Mouse (Mus musculus): ENCODE measurements at regions not wholly inside any gene's neighbourhood (a gene's known extent, or its start where the extent isn't known, plus 50 kb on each side); places are given as distances from the start of the nearest gene placed in this dataset.
"Not testable (repeated sequence)": the region's sequence is repeated elsewhere in the genome, so short reads cannot be mapped to it uniquely, and the experiment has no call there.

GRCm38 (mm10) chr16:93328680-93329395 lies 275.0 kb downstream of the Setd4 start:
- no peaks in the 10 kb centered on the region for H3K9me3 ChIP-seq (ENCODE audit: control insufficient read depth, low read length)
- peaks cover 12% of the 10 kb centered on the region; the same call in 1 of the 2 replicates for H3K4me1 ChIP-seq (ENCODE audit: control insufficient read depth, insufficient read depth, low read length)
- H3K4me2 ChIP-seq (ENCODE audit: low read depth, severe bottlenecking) = no peak overlapping the region; the same call in 1 of the 2 replicates
- DNase-seq (ENCODE audit: low spot score) = peak; percentile 49
- H3K27me3 ChIP-seq (ENCODE audit: control insufficient read depth, insufficient read depth, low read length) = no peaks in the 10 kb centered on the region
- H3K9ac ChIP-seq (ENCODE audit: low read length) = no peak overlapping the region
- H3K36me3 ChIP-seq (ENCODE audit: control insufficient read depth, insufficient read depth, low read length) = no peaks in the 10 kb centered on the region
- ATAC-seq (ENCODE audit: insufficient number of reproducible peaks, low FRiP score, low TSS enrichment, low read depth) = no peak
- 27% methylated on average over 13 of the region's 13 CpGs for WGBS
- no peak overlapping the region for H3K4me3 ChIP-seq (ENCODE audit: low read depth, low read length)
- H3K27ac ChIP-seq (replicated peaks; ENCODE audit: low read depth, low read length) = no peak overlapping the region

- Histone ChIP-seq H3K27me3 (ENCODE audit: control insufficient read depth, insufficient read depth, low read length) (no peaks in the 10 kb centered on the region), H3K4me2 (ENCODE audit: low read depth, severe bottlenecking) (no peak overlapping the region), H3K4me1 (ENCODE audit: control insufficient read depth, insufficient read depth, low read length) (peaks cover 8% of the 10 kb centered on the region; the same call in 1 of the 2 replicates), H3K27ac (replicated peaks; ENCODE audit: low read depth, low read length) (no peak overlapping the region), H3K9ac (ENCODE audit: low read length) (no peak overlapping the region), H3K4me3 (ENCODE audit: low read depth, low read length) (no peak overlapping the region), H3K36me3 (ENCODE audit: control insufficient read depth, insufficient read depth, low read length) (no peaks in the 10 kb centered on the region), H3K9me3 (ENCODE audit: control insufficient read depth, low read length) (no peaks in the 10 kb centered on the region)
- DNase-seq (ENCODE audit: low spot score) (no peak), ATAC-seq (ENCODE audit: insufficient number of reproducible peaks, low FRiP score, low TSS enrichment, low read depth) (no peak)
- WGBS = 84% methylated on average over 5 of the region's 5 CpGs
Observed at GRCm38 (mm10) chr16:93324911-93325310, 279.0 kb downstream of the Setd4 start.

GRCm38 (mm10) chr16:93323172-93323571 lies 280.7 kb downstream of the Setd4 start:
- no peaks in the 10 kb centered on the region for H3K4me1 ChIP-seq (ENCODE audit: control insufficient read depth, insufficient read depth, low read length)
- H3K27me3 ChIP-seq (ENCODE audit: control insufficient read depth, insufficient read depth, low read length) = no peaks in the 10 kb centered on the region
- no peaks in the 10 kb centered on the region for H3K36me3 ChIP-seq (ENCODE audit: control insufficient read depth, insufficient read depth, low read length)
- no peak for DNase-seq (ENCODE audit: low spot score)
- no peak overlapping the region for H3K4me3 ChIP-seq (ENCODE audit: low read depth, low read length)
- H3K9me3 ChIP-seq (ENCODE audit: control insufficient read depth, low read length) = no peaks in the 10 kb centered on the region
- H3K27ac ChIP-seq (replicated peaks; ENCODE audit: low read depth, low read length) = no peak overlapping the region
- no peak for ATAC-seq (ENCODE audit: insufficient number of reproducible peaks, low FRiP score, low TSS enrichment, low read depth)
- H3K4me2 ChIP-seq (ENCODE audit: low read depth, severe bottlenecking) = no peak overlapping the region
- WGBS = 64% methylated on average over 5 of the region's 5 CpGs
- H3K9ac ChIP-seq (ENCODE audit: low read length) = no peak overlapping the region

- H3K27ac ChIP-seq (replicated peaks; ENCODE audit: low read depth, low read length) = no peak overlapping the region
- H3K27me3 ChIP-seq (ENCODE audit: control insufficient read depth, insufficient read depth, low read length) = no peaks in the 10 kb centered on the region
- no peak overlapping the region for H3K4me3 ChIP-seq (ENCODE audit: low read depth, low read length)
- 81% methylated on average over 5 of the region's 5 CpGs for WGBS
- DNase-seq (ENCODE audit: low spot score) = no peak
- H3K4me2 ChIP-seq (ENCODE audit: low read depth, severe bottlenecking) = no peak overlapping the region
- ATAC-seq (ENCODE audit: insufficient number of reproducible peaks, low FRiP score, low TSS enrichment, low read depth) = no peak
- no peaks in the 10 kb centered on the region for H3K4me1 ChIP-seq (ENCODE audit: control insufficient read depth, insufficient read depth, low read length)
- H3K9me3 ChIP-seq (ENCODE audit: control insufficient read depth, low read length) = no peaks in the 10 kb centered on the region
- H3K36me3 ChIP-seq (ENCODE audit: control insufficient read depth, insufficient read depth, low read length) = no peaks in the 10 kb centered on the region
- H3K9ac ChIP-seq (ENCODE audit: low read length) = no peak overlapping the region
Observed at GRCm38 (mm10) chr16:93319581-93319980, 284.3 kb downstream of the Setd4 start.

GRCm38 (mm10) chr16:93311644-93312043 lies 292.2 kb downstream of the Setd4 start:
- H3K36me3 ChIP-seq (ENCODE audit: control insufficient read depth, insufficient read depth, low read length) = no peaks in the 10 kb centered on the region
- no peak overlapping the region for H3K4me3 ChIP-seq (ENCODE audit: low read depth, low read length)
- ATAC-seq (ENCODE audit: insufficient number of reproducible peaks, low FRiP score, low TSS enrichment, low read depth) (no peak), DNase-seq (ENCODE audit: low spot score) (no peak)
- 84% methylated on average over 12 of the region's 12 CpGs for WGBS
- no peaks in the 10 kb centered on the region for H3K27me3 ChIP-seq (ENCODE audit: control insufficient read depth, insufficient read depth, low read length)
- H3K9me3 ChIP-seq (ENCODE audit: control insufficient read depth, low read length) = no peaks in the 10 kb centered on the region
- H3K9ac ChIP-seq (ENCODE audit: low read length) = no peak overlapping the region
- H3K27ac ChIP-seq (replicated peaks; ENCODE audit: low read depth, low read length) = no peak overlapping the region
- H3K4me1 ChIP-seq (ENCODE audit: control insufficient read depth, insufficient read depth, low read length) = no peaks in the 10 kb centered on the region
- no peak overlapping the region for H3K4me2 ChIP-seq (ENCODE audit: low read depth, severe bottlenecking)

- no peak overlapping the region for H3K9ac ChIP-seq (ENCODE audit: low read length)
- H3K9me3 ChIP-seq (ENCODE audit: control insufficient read depth, low read length) = no peaks in the 10 kb centered on the region
- no peaks in the 10 kb centered on the region for H3K4me1 ChIP-seq (ENCODE audit: control insufficient read depth, insufficient read depth, low read length)
- no peaks in the 10 kb centered on the region for H3K27me3 ChIP-seq (ENCODE audit: control insufficient read depth, insufficient read depth, low read length)
- WGBS = 94% methylated on average over 2 of the region's 2 CpGs
- no peak overlapping the region for H3K4me2 ChIP-seq (ENCODE audit: low read depth, severe bottlenecking)
- DNase-seq (ENCODE audit: low spot score) (no peak), ATAC-seq (ENCODE audit: insufficient number of reproducible peaks, low FRiP score, low TSS enrichment, low read depth) (no peak)
- no peaks in the 10 kb centered on the region for H3K36me3 ChIP-seq (ENCODE audit: control insufficient read depth, insufficient read depth, low read length)
- no peak overlapping the region for H3K4me3 ChIP-seq (ENCODE audit: low read depth, low read length)
- H3K27ac ChIP-seq (replicated peaks; ENCODE audit: low read depth, low read length) = no peak overlapping the region
Observed at GRCm38 (mm10) chr16:93308666-93309360, 295.1 kb downstream of the Setd4 start.

GRCm38 (mm10) chr16:93306951-93307350 lies 296.9 kb downstream of the Setd4 start:
- no peak overlapping the region for H3K9ac ChIP-seq (ENCODE audit: low read length)
- 92% methylated on average over 18 of the region's 18 CpGs for WGBS

GRCm38 (mm10) chr16:93306140-93306539 lies 297.7 kb downstream of the Setd4 start:
- H3K4me2 ChIP-seq (ENCODE audit: low read depth, severe bottlenecking); H3K27me3 ChIP-seq (ENCODE audit: control insufficient read depth, insufficient read depth, low read length); H3K9me3 ChIP-seq (ENCODE audit: control insufficient read depth, low read length); H3K4me1 ChIP-seq (ENCODE audit: control insufficient read depth, insufficient read depth, low read length); H3K4me3 ChIP-seq (ENCODE audit: low read depth, low read length); DNase-seq (ENCODE audit: low spot score); ATAC-seq (ENCODE audit: insufficient number of reproducible peaks, low FRiP score, low TSS enrichment, low read depth); H3K9ac ChIP-seq (ENCODE audit: low read length); H3K27ac ChIP-seq (replicated peaks; ENCODE audit: low read depth, low read length); H3K36me3 ChIP-seq (ENCODE audit: control insufficient read depth, insufficient read depth, low read length): not testable (repeated sequence)
- 58% methylated on average over 7 of the region's 7 CpGs for whole genome bisulfite sequencing

More at GRCm38 (mm10) chr16:93306951-93307350, 296.9 kb downstream of the Setd4 start:
- DNase-seq (ENCODE audit: low spot score) (no peak), ATAC-seq (ENCODE audit: insufficient number of reproducible peaks, low FRiP score, low TSS enrichment, low read depth) (no peak)
- Histone ChIP-seq H3K27ac (replicated peaks; ENCODE audit: low read depth, low read length) (no peak overlapping the region), H3K4me1 (ENCODE audit: control insufficient read depth, insufficient read depth, low read length) (no peaks in the 10 kb centered on the region), H3K4me2 (ENCODE audit: low read depth, severe bottlenecking) (no peak overlapping the region), H3K27me3 (ENCODE audit: control insufficient read depth, insufficient read depth, low read length) (no peaks in the 10 kb centered on the region), H3K9me3 (ENCODE audit: control insufficient read depth, low read length) (no peaks in the 10 kb centered on the region), H3K36me3 (ENCODE audit: control insufficient read depth, insufficient read depth, low read length) (no peaks in the 10 kb centered on the region), H3K4me3 (ENCODE audit: low read depth, low read length) (no peak overlapping the region)

Measured in limb, embryonic 11.5 days (tissue).